Mouse (Mus musculus) frontal cortex, adult 2 months (tissue): ENCODE data around the gene Immt. TPM values are rescaled to one million over a fixed set of nuclear protein-coding genes. Genes with fewer than 3 reads are reported as not detected.
"Not testable (repeated sequence)": the region's sequence is repeated elsewhere in the genome, so short reads cannot be mapped to it uniquely, and the experiment has no call there.

ENCODE experiments used
- DNase-seq, 2 experiments: peaks; one replicate each; pipeline ENCODE4 v3.0.0; 2022; ENCODE audit warnings: low spot score in 1 of 2; ENCODE audit errors: extremely low spot score in 1 of 2
- polyA plus RNA-seq: library from polyadenylated mRNA; depleted of rRNA; stranded (reverse); fragments of >200 nt; gene quantifications from 2 replicates; pipeline ENCODE4 v1.2.3, GENCODE M21; 2012; rRNA removed

Immt gene
- polyA plus RNA-seq, 1 experiment: 92.1 TPM

GRCm38 (mm10) chr6:71840597-71841290 lies 9.6 kb downstream of the Immt start:
- no peak for DNase-seq

- not testable (repeated sequence) for DNase-seq
Measured at GRCm38 (mm10) chr6:71846906-71847305, 15.8 kb downstream of the Immt start.

GRCm38 (mm10) chr6:71867751-71868150 lies 36.6 kb downstream of the Immt start:
- no peak for DNase-seq

GRCm38 (mm10) chr6:71868809-71869208 lies 37.7 kb downstream of the Immt start:
- DNase-seq: no peak

- no peak for DNase-seq
Measured at GRCm38 (mm10) chr6:71871396-71871795, 40.3 kb downstream of the Immt start.

- DNase-seq: no peak
Measured at GRCm38 (mm10) chr6:71877965-71878760, 47.0 kb downstream of the Immt start.

- no peak for DNase-seq
Measured at GRCm38 (mm10) chr6:71893263-71893662, 62.1 kb downstream of the Immt start.

- no peak for DNase-seq
Measured at GRCm38 (mm10) chr6:71907702-71908235, 76.6 kb downstream of the Immt start.

- DNase-seq: peak; percentile 84 to 93
Measured at GRCm38 (mm10) chr6:71908481-71909381, 77.6 kb downstream of the Immt start, which contains the start of the genes Ptcd3 and Polr1a. Ptcd3 (minus strand) TSS chr6:71908750. Polr1a (plus strand) TSS chr6:71909053.

GRCm38 (mm10) chr6:71909384-71909783 lies 78.3 kb downstream of the Immt start:
- DNase-seq: no peak

- no peak for DNase-seq
Measured at GRCm38 (mm10) chr6:71909840-71910239, 78.7 kb downstream of the Immt start.

- DNase-seq: no peak
Measured at GRCm38 (mm10) chr6:71911686-71912450, 80.7 kb downstream of the Immt start.

GRCm38 (mm10) chr6:71920752-71921151 lies 89.6 kb downstream of the Immt start:
- DNase-seq: no peak

- not testable (repeated sequence) for DNase-seq
Measured at GRCm38 (mm10) chr6:71925233-71925632, 94.1 kb downstream of the Immt start.

Other genes with a start within 250 kb of the Immt start
- 34.5 and 38.4 TPM in 2 replicates for gene Kdm3a, start 198.3 kb upstream of the Immt start, polyA plus RNA-seq
- gene Reep1, start 123.8 kb upstream of the Immt start, polyA plus RNA-seq: 72.4 and 82.5 TPM in 2 replicates
- gene Mrpl35, start 4.4 kb upstream of the Immt start, polyA plus RNA-seq: 16.6 and 18.4 TPM in 2 replicates
- gene Ptcd3, start 77.4 kb downstream of the Immt start, polyA plus RNA-seq: 52.4 and 54.8 TPM in 2 replicates
- 15.8 and 18.0 TPM in 2 replicates for gene Polr1a, start 77.7 kb downstream of the Immt start, polyA plus RNA-seq